ENCODE assay signal across 11 mouse cellular contexts in genomic region chr4:110290056-110290455, GRCm38 (mm10).
DNase-seq lines count a peak whose midpoint lies in the region; ATAC-seq and TF ChIP-seq lines count a peak whose summit lies in the region.
"Had no signal": no experiment of that assay in that cellular context is flagged by ENCODE, and none has a peak within 500 bp of the region (broad histone marks: within the 10 kb centered on the region; RNA-seq: fewer than 3 reads in every experiment).

No protein-coding gene starts in this region.

- no peak for TF ChIP-seq CTCF in midbrain, postnatal 0 days (IDR thresholded peaks at IDR 0.05)

- peak overlapping the region; percentile 50 for H3K4me2 ChIP-seq in midbrain, postnatal 0 days (ENCODE audit: low read depth, low read length, poor library complexity, severe bottlenecking)
- no peak overlapping the region for H3K4me2 ChIP-seq in intestine, embryonic 16.5 days (ENCODE audit: low read depth, low read length)

- H3K4me1 ChIP-seq in hindbrain, embryonic 10.5 days (replicated peaks), result peaks cover 79% of the 10 kb centered on the region
- H3K4me1 ChIP-seq in midbrain, postnatal 0 days (ENCODE audit: insufficient read depth, low read length), result no peaks in the 10 kb centered on the region
- H3K4me1 ChIP-seq in intestine, embryonic 16.5 days (ENCODE audit: control insufficient read depth, insufficient read depth, low read length), result 0 out of 2 replicates have a peak, but pooled peaks cover 5% of the 10 kb centered on the region

- H3K4me3 ChIP-seq in hindbrain, embryonic 10.5 days, result peak overlapping the region; percentile 42
- H3K4me3 ChIP-seq in midbrain, postnatal 0 days (ENCODE audit: low read depth, low read length), result peak overlapping the region; percentile 41
- no peak overlapping the region for H3K4me3 ChIP-seq in intestine, embryonic 16.5 days (ENCODE audit: low read length)

- peak; percentile 40 for DNase-seq in brain, embryonic 18.5 days (ENCODE audit: low read depth, low spot score)
- DNase-seq in cerebellum, postnatal 14 days, result peak; percentile 80 to 86
- peak; percentile 57 for DNase-seq in hindbrain, embryonic 10.5 days (ENCODE audit: low spot score)
- peak; percentile 77 for DNase-seq in midbrain, postnatal 0 days (ENCODE audit: low spot score)
- DNase-seq in urinary bladder, adult 18-20 months (ENCODE audit: low spot score in 2 of 2), result no peak
- DNase-seq in kidney, adult 9 months, result no peak
- DNase-seq in frontal cortex, adult 2 months (ENCODE audit: extremely low spot score in 1 of 2, low spot score in 1 of 2), result no peak
- DNase-seq: kidney, adult 2 months; thymus, postnatal 4 days had no signal

- no peaks in the 10 kb centered on the region for H3K36me3 ChIP-seq in hindbrain, embryonic 10.5 days
- no peaks in the 10 kb centered on the region for H3K36me3 ChIP-seq in midbrain, postnatal 0 days (ENCODE audit: insufficient read depth, low read length)
- no peaks in the 10 kb centered on the region for H3K36me3 ChIP-seq in intestine, embryonic 16.5 days (ENCODE audit: control insufficient read depth, insufficient read depth, low read length)

- H3K9me3 ChIP-seq in hindbrain, embryonic 10.5 days, result no peaks in the 10 kb centered on the region
- no peaks in the 10 kb centered on the region for H3K9me3 ChIP-seq in midbrain, postnatal 0 days (ENCODE audit: low read length)
- no peaks in the 10 kb centered on the region for H3K9me3 ChIP-seq in intestine, embryonic 16.5 days (ENCODE audit: control insufficient read depth, low read length)

- 31% methylated on average over 12 of the region's 12 CpGs for WGBS in hindbrain, embryonic 10.5 days
- 14% methylated on average over 12 of the region's 12 CpGs for WGBS in midbrain, postnatal 0 days
- WGBS in intestine, embryonic 16.5 days, result 56% methylated on average over 12 of the region's 12 CpGs

- no peak for ATAC-seq in midbrain, postnatal 0 days (ENCODE audit: low FRiP score)
- no peak for ATAC-seq in intestine, embryonic 16.5 days

- H3K27me3 ChIP-seq in hindbrain, embryonic 10.5 days (ENCODE audit: insufficient read depth, poor library complexity, severe bottlenecking), result no peaks in the 10 kb centered on the region
- no peaks in the 10 kb centered on the region for H3K27me3 ChIP-seq in midbrain, postnatal 0 days (ENCODE audit: insufficient read depth, low read length)
- H3K27me3 ChIP-seq in intestine, embryonic 16.5 days (replicated peaks; ENCODE audit: control insufficient read depth, insufficient read depth, low read length), result no peaks in the 10 kb centered on the region

- peak overlapping the region; percentile 92 for H3K27ac ChIP-seq in hindbrain, embryonic 10.5 days
- H3K27ac ChIP-seq in midbrain, postnatal 0 days (ENCODE audit: low read depth, low read length), result 0 out of 2 replicates have a peak overlapping the region, but pooled peaks have one; percentile 55
- H3K27ac ChIP-seq in intestine, embryonic 16.5 days (ENCODE audit: low read length), result no peak overlapping the region
- H3K27ac ChIP-seq: liver, embryonic 14.5 days had no signal

- peak overlapping the region; percentile 50 for H3K9ac ChIP-seq in midbrain, postnatal 0 days (replicated peaks; ENCODE audit: low read length, poor library complexity, severe bottlenecking)
- H3K9ac ChIP-seq in intestine, embryonic 16.5 days (ENCODE audit: low read depth, low read length), result no peak overlapping the region
- H3K9ac ChIP-seq: liver, embryonic 14.5 days had no signal

Comparison
In these comparisons a context has a peak if more than half of its experiments do, and no peak if none do; other contexts are left out.
1. DNase-seq: peak in brain, embryonic 18.5 days (single experiment), cerebellum, postnatal 14 days (2 of 2), hindbrain, embryonic 10.5 days (single experiment) and midbrain, postnatal 0 days (single experiment); none in urinary bladder, adult 18-20 months (0 of 2), kidney, adult 9 months (single experiment) and frontal cortex, adult 2 months (0 of 2).